11 mouse cellular contexts compared by ENCODE assay signal in the genomic region with DNA sequence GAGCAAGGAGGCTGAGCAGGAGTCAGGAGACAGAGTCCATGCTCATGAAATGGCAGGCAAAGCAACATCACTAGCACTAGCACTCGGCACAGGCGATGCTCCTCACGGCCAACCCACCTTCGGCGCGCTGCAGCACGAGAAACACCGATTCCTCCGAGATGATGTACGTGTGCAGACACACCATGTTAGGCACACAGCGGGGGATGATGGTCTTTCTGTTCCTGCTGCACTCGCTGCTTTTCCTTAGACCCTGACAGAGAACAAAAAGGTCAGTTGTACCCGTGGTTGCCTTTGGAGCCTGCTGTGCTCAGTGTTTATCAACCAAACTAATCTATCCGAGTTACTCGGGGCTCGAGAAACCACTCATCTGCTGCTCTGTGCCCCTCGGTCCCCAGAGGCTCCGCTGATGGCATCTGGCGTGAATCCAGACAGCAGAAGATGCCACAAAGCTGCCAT.
DNase-seq lines count a peak whose midpoint lies in the region; ATAC-seq lines count a peak whose summit lies in the region.
"Had no signal": no experiment of that assay in that cellular context is flagged by ENCODE, and none has a peak within 500 bp of the region (broad histone marks: within the 10 kb centered on the region; RNA-seq: fewer than 3 reads in every experiment).

No protein-coding gene starts in this region.

- H3K36me3 ChIP-seq in forebrain, embryonic 11.5 days (ENCODE audit: control insufficient read depth, insufficient read depth, low read length) = no peaks in the 10 kb centered on the region
- H3K36me3 ChIP-seq in midbrain, embryonic 10.5 days = peaks cover 8% of the 10 kb centered on the region

- ATAC-seq in forebrain, embryonic 11.5 days (replicated peaks; ENCODE audit: low FRiP score) = no peak
- ATAC-seq: liver, embryonic 12.5 days had no signal

- no peaks in the 10 kb centered on the region for H3K27me3 ChIP-seq in forebrain, embryonic 11.5 days (ENCODE audit: control insufficient read depth, insufficient read depth, low read length)
- H3K27me3 ChIP-seq in midbrain, embryonic 10.5 days (ENCODE audit: low read depth, poor library complexity, severe bottlenecking) = 0 out of 2 replicates have a peak, but pooled peaks cover 7% of the 10 kb centered on the region
- H3K27me3 ChIP-seq: embryonic facial prominence, embryonic 12.5 days; liver, embryonic 12.5 days had no signal

- H3K4me2 ChIP-seq in forebrain, embryonic 11.5 days (ENCODE audit: low read depth, low read length, severe bottlenecking) = no peak overlapping the region
- H3K4me2 ChIP-seq: embryonic facial prominence, embryonic 12.5 days; liver, embryonic 12.5 days had no signal

- H3K27ac ChIP-seq in forebrain, embryonic 11.5 days (ENCODE audit: low read depth, low read length) = no peak overlapping the region
- no peak overlapping the region for H3K27ac ChIP-seq in midbrain, embryonic 10.5 days (replicated peaks)
- H3K27ac ChIP-seq: embryonic facial prominence, embryonic 12.5 days; liver, embryonic 12.5 days had no signal

- DNase-seq in right cerebral cortex, adult 18-20 months = peak; percentile 23
- no peak for DNase-seq in right cerebral cortex, postnatal 36 days (ENCODE audit: low spot score in 2 of 2)
- DNase-seq in forebrain, embryonic 11.5 days (ENCODE audit: low spot score) = peak; percentile 49
- DNase-seq in midbrain, embryonic 10.5 days (ENCODE audit: low spot score) = peak; percentile 34
- DNase-seq in right cerebral cortex, postnatal 25 days = peak; percentile 19
- DNase-seq in kidney, adult 9 months = no peak
- DNase-seq in layer of hippocampus, adult 18-20 months (ENCODE audit: low spot score in 2 of 2) = no peak
- DNase-seq in gastrocnemius, postnatal 14 days = no peak
- DNase-seq: adrenal gland, postnatal 10 days had no signal

- H3K9ac ChIP-seq in forebrain, embryonic 11.5 days (ENCODE audit: low read length) = no peak overlapping the region
- H3K9ac ChIP-seq: embryonic facial prominence, embryonic 12.5 days; liver, embryonic 12.5 days had no signal

- WGBS in forebrain, embryonic 11.5 days = 39% methylated on average over 19 of the region's 19 CpGs
- WGBS in midbrain, embryonic 10.5 days = 38% methylated on average over 19 of the region's 19 CpGs

- H3K4me1 ChIP-seq in forebrain, embryonic 11.5 days (replicated peaks; ENCODE audit: control insufficient read depth, insufficient read depth, low read length) = peaks cover 2% of the 10 kb centered on the region; the same call in 1 of the 2 replicates
- H3K4me1 ChIP-seq in midbrain, embryonic 10.5 days = peaks cover 20% of the 10 kb centered on the region
- H3K4me1 ChIP-seq: liver, embryonic 12.5 days had no signal

- no peak overlapping the region for H3K4me3 ChIP-seq in forebrain, embryonic 11.5 days (ENCODE audit: low read depth, low read length)
- peak overlapping the region; percentile 14; the same call in 1 of the 2 replicates for H3K4me3 ChIP-seq in midbrain, embryonic 10.5 days
- H3K4me3 ChIP-seq: embryonic facial prominence, embryonic 12.5 days; liver, embryonic 12.5 days had no signal

- intact Hi-C loops in gastrocnemius, postnatal 14 days (cut with DNase I; ENCODE audit: low total_unique reads) = no loop called here

- H3K9me3 ChIP-seq in forebrain, embryonic 11.5 days (ENCODE audit: control insufficient read depth, low read length) = no peaks in the 10 kb centered on the region
- H3K9me3 ChIP-seq in midbrain, embryonic 10.5 days (replicated peaks) = no peaks in the 10 kb centered on the region
- H3K9me3 ChIP-seq: embryonic facial prominence, embryonic 12.5 days; liver, embryonic 12.5 days had no signal

Comparison
In these comparisons a context has a peak if more than half of its experiments do, and no peak if none do; other contexts are left out.
1. DNase-seq: peak in right cerebral cortex, adult 18-20 months (single experiment), forebrain, embryonic 11.5 days (single experiment), midbrain, embryonic 10.5 days (single experiment) and right cerebral cortex, postnatal 25 days (single experiment); none in right cerebral cortex, postnatal 36 days (0 of 2), kidney, adult 9 months (single experiment), layer of hippocampus, adult 18-20 months (0 of 2) and gastrocnemius, postnatal 14 days (single experiment).